Mouse (Mus musculus) limb, embryonic 11.5 days (tissue): ENCODE measurements around the gene Smoc1. TPM values are rescaled to one million over a fixed set of nuclear protein-coding genes. Genes with fewer than 3 reads are reported as not detected.

ENCODE experiments used
- ATAC-seq: fragments of 200-750 bp; cut with Nextera tagmentation; 2 replicates; pipeline ENCODE4 v1.8.0; 2017; ENCODE audit warnings: low read depth; ENCODE audit not compliant: insufficient number of reproducible peaks, low FRiP score, low TSS enrichment
- DNase-seq: peaks from one replicate; pipeline ENCODE4 v3.0.0-alpha.2; 2015; ENCODE audit warnings: low spot score
- H3K27ac ChIP-seq: fragments of 300-500 bp; sonication (generic); replicated peaks from 2 replicates; pipeline ENCODE4 v1.5.1; 2014; ENCODE audit warnings: low read depth, mild to moderate bottlenecking, low read length
- H3K27me3 ChIP-seq: fragments of 300-500 bp; sonication (generic); 2 replicates; pipeline ENCODE4 v1.6.1; 2014; ENCODE audit warnings: mild to moderate bottlenecking, low read length, mixed read lengths; ENCODE audit not compliant: control insufficient read depth, insufficient read depth
- H3K36me3 ChIP-seq: fragments of 300-500 bp; sonication (generic); 2 replicates; pipeline ENCODE4 v1.6.1; 2014; ENCODE audit warnings: mild to moderate bottlenecking, low read length, moderate library complexity, mixed read lengths; ENCODE audit not compliant: control insufficient read depth, insufficient read depth
- H3K4me1 ChIP-seq: fragments of 300-500 bp; sonication (generic); 2 replicates; pipeline ENCODE4 v1.6.1; 2014; ENCODE audit warnings: low read length, mixed read lengths; ENCODE audit not compliant: control insufficient read depth, insufficient read depth
- H3K4me2 ChIP-seq: fragments of 300-500 bp; sonication (generic); 2 replicates; pipeline ENCODE4 v1.6.1; 2014; ENCODE audit warnings: low read depth, mild to moderate bottlenecking, moderate library complexity; ENCODE audit not compliant: severe bottlenecking
- H3K4me3 ChIP-seq: fragments of 300-500 bp; sonication (generic); 2 replicates; pipeline ENCODE4 v1.5.1; 2014; ENCODE audit warnings: low read depth, low read length
- H3K9ac ChIP-seq: fragments of 300-500 bp; sonication (generic); 2 replicates; pipeline ENCODE4 v1.6.1; 2014; ENCODE audit warnings: mild to moderate bottlenecking, low read length
- H3K9me3 ChIP-seq: fragments of 300-500 bp; sonication (generic); 2 replicates; pipeline ENCODE4 v1.6.1; 2016; ENCODE audit warnings: low read length; ENCODE audit not compliant: control insufficient read depth
- WGBS: fragments of 180-500 bp; shearing (Covaris S2); extraction: QIAGEN DNeasy Blood & Tissue Kit; methylation state at CpG from one replicate; pipeline ENCODE4 v1.1.7; 2014; 5-methylcytosine and 5-hydroxymethylcytosine counted together
- polyA plus RNA-seq: library from polyadenylated mRNA; unstranded; fragments of >200 nt; fragmentation: Nextera tagmentation; extraction: Ambion mirVana; gene quantifications from 2 replicates; pipeline ENCODE4 v1.2.1, GENCODE M21; 2014

Gene Smoc1
- polyA plus RNA-seq, 1 experiment from 2014 or later = 15.6 TPM

GRCm38 (mm10) chr12:81147956-81148355 lies 121.3 kb downstream of the Smoc1 start:
- Histone ChIP-seq H3K9me3 (no peaks in the 10 kb centered on the region), H3K4me2 (no peak overlapping the region), H3K27ac (no peak overlapping the region), H3K4me3 (no peak overlapping the region), H3K4me1 (0 out of 2 replicates have a peak, but pooled peaks cover under 1% of the 10 kb centered on the region), H3K36me3 (no peaks in the 10 kb centered on the region), H3K9ac (no peak overlapping the region), H3K27me3 (no peaks in the 10 kb centered on the region)
- 92% methylated on average over 6 of the region's 6 CpGs for WGBS
- DNase-seq = no peak
- ATAC-seq = no peak

- H3K9me3 ChIP-seq = no peaks in the 10 kb centered on the region
- DNase-seq = no peak
Observed at GRCm38 (mm10) chr12:81150917-81151316, 124.3 kb downstream of the Smoc1 start.

GRCm38 (mm10) chr12:81152082-81152481 lies 125.5 kb downstream of the Smoc1 start:
- no peak overlapping the region for H3K27ac ChIP-seq
- no peak overlapping the region for H3K9ac ChIP-seq
- no peaks in the 10 kb centered on the region for H3K9me3 ChIP-seq
- no peaks in the 10 kb centered on the region for H3K27me3 ChIP-seq
- ATAC-seq = no peak
- H3K4me3 ChIP-seq = no peak overlapping the region
- 68% methylated on average over 2 of the region's 2 CpGs for WGBS
- no peak overlapping the region for H3K4me2 ChIP-seq
- DNase-seq = no peak
- H3K36me3 ChIP-seq = no peaks in the 10 kb centered on the region
- H3K4me1 ChIP-seq = no peaks in the 10 kb centered on the region

More at GRCm38 (mm10) chr12:81150917-81151316, 124.3 kb downstream of the Smoc1 start:
- no peaks in the 10 kb centered on the region for H3K4me1 ChIP-seq
- H3K4me3 ChIP-seq = no peak overlapping the region
- H3K36me3 ChIP-seq = no peaks in the 10 kb centered on the region
- no peak overlapping the region for H3K27ac ChIP-seq
- H3K27me3 ChIP-seq = no peaks in the 10 kb centered on the region
- H3K9ac ChIP-seq = no peak overlapping the region
- no peak overlapping the region for H3K4me2 ChIP-seq
- 88% methylated on average over 5 of the region's 5 CpGs for WGBS
- no peak for ATAC-seq

- WGBS = 87% methylated on average over 6 of the region's 6 CpGs
- Histone ChIP-seq H3K4me2 (no peak overlapping the region), H3K27ac (no peak overlapping the region), H3K27me3 (no peaks in the 10 kb centered on the region), H3K9ac (no peak overlapping the region), H3K4me3 (no peak overlapping the region), H3K9me3 (no peaks in the 10 kb centered on the region), H3K36me3 (no peaks in the 10 kb centered on the region), H3K4me1 (no peaks in the 10 kb centered on the region)
- ATAC-seq (no peak), DNase-seq (no peak)
Observed at GRCm38 (mm10) chr12:81155675-81156074, 129.1 kb downstream of the Smoc1 start.

- Histone ChIP-seq H3K9ac (no peak overlapping the region), H3K27me3 (no peaks in the 10 kb centered on the region), H3K27ac (no peak overlapping the region), H3K4me1 (no peaks in the 10 kb centered on the region), H3K36me3 (no peaks in the 10 kb centered on the region), H3K9me3 (no peaks in the 10 kb centered on the region), H3K4me2 (no peak overlapping the region), H3K4me3 (no peak overlapping the region)
- no peak for DNase-seq
- ATAC-seq = no peak
- WGBS = 79% methylated on average over 8 of the region's 8 CpGs
Observed at GRCm38 (mm10) chr12:81156841-81157240, 130.2 kb downstream of the Smoc1 start.

GRCm38 (mm10) chr12:81159947-81160346 lies 133.3 kb downstream of the Smoc1 start:
- H3K9ac ChIP-seq = no peak overlapping the region
- DNase-seq = no peak
- H3K27ac ChIP-seq = no peak overlapping the region
- H3K4me2 ChIP-seq = no peak overlapping the region
- 51% methylated on average over 2 of the region's 2 CpGs for WGBS
- H3K9me3 ChIP-seq = no peaks in the 10 kb centered on the region
- no peaks in the 10 kb centered on the region for H3K4me1 ChIP-seq
- no peaks in the 10 kb centered on the region for H3K27me3 ChIP-seq
- no peak for ATAC-seq
- no peak overlapping the region for H3K4me3 ChIP-seq
- no peaks in the 10 kb centered on the region for H3K36me3 ChIP-seq

- Histone ChIP-seq H3K36me3 (no peaks in the 10 kb centered on the region), H3K4me3 (no peak overlapping the region), H3K9ac (no peak overlapping the region), H3K27me3 (no peaks in the 10 kb centered on the region), H3K9me3 (no peaks in the 10 kb centered on the region), H3K27ac (no peak overlapping the region), H3K4me1 (no peaks in the 10 kb centered on the region; the same call in 1 of the 2 replicates), H3K4me2 (no peak overlapping the region)
- WGBS = 40% methylated on average over 3 of the region's 3 CpGs
- ATAC-seq = no peak
- DNase-seq = no peak
Observed at GRCm38 (mm10) chr12:81160425-81160824, 133.8 kb downstream of the Smoc1 start.

GRCm38 (mm10) chr12:81160831-81161230 lies 134.2 kb downstream of the Smoc1 start:
- no peak overlapping the region for H3K4me2 ChIP-seq
- no peaks in the 10 kb centered on the region for H3K36me3 ChIP-seq
- H3K9me3 ChIP-seq = no peaks in the 10 kb centered on the region
- H3K27me3 ChIP-seq = no peaks in the 10 kb centered on the region
- no peak overlapping the region for H3K4me3 ChIP-seq
- DNase-seq (no peak), ATAC-seq (no peak)
- H3K27ac ChIP-seq = no peak overlapping the region
- H3K9ac ChIP-seq = no peak overlapping the region
- WGBS = 63% methylated on average over 5 of the region's 5 CpGs
- peaks cover 3% of the 10 kb centered on the region for H3K4me1 ChIP-seq

GRCm38 (mm10) chr12:81161282-81161681 lies 134.7 kb downstream of the Smoc1 start:
- Histone ChIP-seq H3K27me3 (no peaks in the 10 kb centered on the region), H3K36me3 (no peaks in the 10 kb centered on the region), H3K4me2 (no peak overlapping the region), H3K4me3 (no peak overlapping the region), H3K27ac (no peak overlapping the region), H3K9me3 (no peaks in the 10 kb centered on the region), H3K9ac (no peak overlapping the region), H3K4me1 (peaks cover 3% of the 10 kb centered on the region)
- no peak for DNase-seq
- no peak for ATAC-seq
- 88% methylated on average over 2 of the region's 2 CpGs for WGBS
